Mouse (Mus musculus) brain, embryonic 14.5 days (tissue): Measurements from ENCODE around the gene Kcnb1. TPM values are rescaled to one million over a fixed set of nuclear protein-coding genes. Genes with fewer than 3 reads are reported as not detected.

Experiments used
- DNase-seq: peaks from one replicate; pipeline ENCODE4 v3.0.0-alpha.2; 2011; ENCODE audit warnings: low read depth
- CTCF ChIP-seq: fragments of 200-500 bp; IDR thresholded peaks from 2 replicates; pipeline ENCODE4 v1.5.1; 2012; ENCODE audit warnings: inconsistent platforms, mild to moderate bottlenecking, moderate library complexity, borderline replicate concordance; ENCODE audit not compliant: insufficient read depth, insufficient read length; ENCODE audit errors: extremely low read depth
- POLR2A ChIP-seq: fragments of 200-500 bp; IDR thresholded peaks from 2 replicates; pipeline ENCODE4 v1.6.1; 2012; ENCODE audit warnings: mild to moderate bottlenecking, inconsistent platforms, borderline replicate concordance; ENCODE audit not compliant: poor library complexity, insufficient read depth, insufficient read length, severe bottlenecking; ENCODE audit errors: extremely low read depth
- polyA plus RNA-seq: library from polyadenylated mRNA; depleted of rRNA; stranded (reverse); fragments of >200 nt; gene quantifications from 2 replicates; pipeline ENCODE4 v1.2.3, GENCODE M21; 2012

Kcnb1 gene
- polyA plus RNA-seq, 1 experiment = 9.2 TPM

DNA sequence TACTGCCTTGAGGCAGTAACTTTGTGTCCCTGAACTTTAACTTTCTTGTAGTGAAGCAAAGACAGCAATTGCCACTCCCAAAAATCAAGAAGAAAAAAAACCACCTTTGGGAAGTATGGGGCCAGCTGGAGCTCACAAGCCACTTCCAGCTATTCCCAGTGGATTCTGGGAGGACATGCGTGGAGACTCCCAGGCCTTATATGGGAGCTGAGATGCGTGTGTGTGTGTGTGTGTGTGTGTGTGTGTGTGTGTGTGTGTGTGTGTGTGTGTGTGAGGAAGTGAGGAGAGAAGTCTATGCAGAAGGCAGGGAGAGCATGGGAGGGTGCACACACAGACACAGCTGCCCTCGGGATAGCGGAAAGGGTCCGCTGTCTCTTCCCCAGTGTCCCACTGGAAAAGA is 62.6 kb downstream of the Kcnb1 start:
- no peak for DNase-seq
- TF ChIP-seq CTCF (no peak), POLR2A (no peak)

GRCm38 (mm10) chr2:167125781-167126180 is 64.2 kb downstream of the Kcnb1 start:
- TF ChIP-seq POLR2A = no peak
- TF ChIP-seq CTCF = no peak
- peak; percentile 53 for DNase-seq

GRCm38 (mm10) chr2:167123936-167124335 is 66.0 kb downstream of the Kcnb1 start:
- DNase-seq = peak; percentile 88

GRCm38 (mm10) chr2:167122737-167123136 is 67.2 kb downstream of the Kcnb1 start:
- DNase-seq = no peak
- TF ChIP-seq CTCF (no peak), POLR2A (no peak)

More at GRCm38 (mm10) chr2:167123936-167124335, 66.0 kb downstream of the Kcnb1 start:
- TF ChIP-seq POLR2A (no peak), CTCF (no peak)

- TF ChIP-seq POLR2A (no peak), CTCF (no peak)
- no peak for DNase-seq
These were observed 68.0 kb downstream of the Kcnb1 start for GRCm38 (mm10) chr2:167121996-167122395.

DNA sequence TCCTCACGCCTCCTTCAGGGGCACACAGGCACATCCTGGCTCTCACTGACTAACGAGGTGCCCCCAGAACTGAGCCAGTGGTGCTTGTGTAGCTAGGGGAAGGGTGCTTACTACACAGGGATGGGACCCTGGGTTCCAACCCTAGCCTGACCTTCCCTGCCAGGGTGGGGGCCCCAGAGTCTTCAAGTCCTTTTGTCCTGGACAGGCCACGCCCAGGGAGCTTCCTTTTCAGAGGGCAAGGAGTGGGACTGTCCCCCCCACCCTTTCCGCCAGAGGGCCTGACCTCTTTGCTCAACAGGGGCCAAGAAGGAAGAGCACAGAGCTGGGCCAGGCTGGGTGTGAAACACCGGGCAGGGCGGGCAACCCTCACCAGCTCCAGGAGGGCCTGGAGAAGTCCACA is 68.7 kb downstream of the Kcnb1 start:
- TF ChIP-seq POLR2A (no peak), CTCF (no peak)
- DNase-seq = no peak

- TF ChIP-seq CTCF (no peak), POLR2A (no peak)
- DNase-seq = no peak
These were observed 69.6 kb downstream of the Kcnb1 start for GRCm38 (mm10) chr2:167120186-167120830.

- no peak for TF ChIP-seq CTCF
- no peak for TF ChIP-seq POLR2A
- DNase-seq = no peak
These were observed 71.9 kb downstream of the Kcnb1 start for GRCm38 (mm10) chr2:167118046-167118445.

DNA sequence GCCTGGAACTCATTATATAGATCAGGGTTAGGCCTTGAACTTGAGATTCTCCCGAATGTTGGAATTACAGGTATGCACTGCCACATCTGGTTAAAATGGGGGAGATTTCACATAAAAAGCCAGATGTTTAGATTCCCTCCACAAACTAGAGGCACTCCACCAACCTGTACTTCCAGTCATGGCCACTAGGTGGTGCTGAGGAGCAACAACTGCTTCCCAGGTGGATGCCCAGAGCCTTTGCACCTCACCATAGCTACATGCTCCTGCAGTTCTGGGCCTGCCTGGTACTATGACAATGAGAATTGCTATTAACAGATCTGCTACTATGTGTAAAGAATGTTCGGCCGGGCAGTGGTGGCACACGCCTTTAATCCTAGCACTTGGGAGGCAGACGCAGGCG is 77.2 kb downstream of the Kcnb1 start:
- peak; percentile 82 for DNase-seq
- TF ChIP-seq POLR2A (no peak), CTCF (peak; percentile 97)

DNA sequence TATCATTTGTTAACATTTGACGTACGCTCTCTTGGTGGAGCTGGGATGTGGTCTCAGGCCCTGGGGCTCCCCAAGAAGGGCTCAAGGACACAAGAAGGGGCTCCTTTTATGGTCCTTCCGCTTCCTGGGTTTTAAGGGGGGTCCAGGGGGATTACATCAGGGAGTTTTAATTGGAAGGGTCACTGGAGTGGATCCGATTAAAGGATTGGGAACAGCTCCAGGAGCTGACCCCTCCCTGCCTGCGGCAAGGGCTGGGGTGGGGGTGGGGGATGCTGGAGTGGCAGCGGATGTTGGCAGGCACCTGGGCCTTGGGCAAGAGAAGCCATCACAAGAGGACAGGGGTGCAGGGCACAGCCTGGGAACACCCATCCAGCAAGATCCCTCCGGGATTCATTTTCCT is 77.7 kb downstream of the Kcnb1 start:
- TF ChIP-seq CTCF (no peak), POLR2A (no peak)
- peak; percentile 87 for DNase-seq

DNA sequence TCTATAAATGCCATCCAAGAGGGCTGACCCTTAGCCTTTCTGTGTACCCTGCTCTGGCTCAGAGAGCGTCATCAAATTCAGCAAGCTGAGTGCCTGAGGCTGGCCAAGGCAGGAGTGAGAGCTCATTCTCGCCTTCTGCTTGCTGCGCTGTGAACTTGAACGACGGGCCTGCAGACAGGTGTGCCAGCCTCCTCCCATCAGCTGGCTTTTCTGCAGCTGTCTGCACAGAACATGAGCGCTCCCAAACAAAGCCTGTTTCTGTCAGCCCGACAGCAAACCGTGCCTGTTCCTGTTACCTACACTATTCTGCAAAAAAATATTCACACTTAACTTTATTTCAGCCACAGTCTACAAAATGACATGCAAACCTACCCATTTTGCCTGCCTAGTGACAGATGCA is 80.4 kb downstream of the Kcnb1 start:
- DNase-seq = no peak
- no peak for TF ChIP-seq CTCF

DNA sequence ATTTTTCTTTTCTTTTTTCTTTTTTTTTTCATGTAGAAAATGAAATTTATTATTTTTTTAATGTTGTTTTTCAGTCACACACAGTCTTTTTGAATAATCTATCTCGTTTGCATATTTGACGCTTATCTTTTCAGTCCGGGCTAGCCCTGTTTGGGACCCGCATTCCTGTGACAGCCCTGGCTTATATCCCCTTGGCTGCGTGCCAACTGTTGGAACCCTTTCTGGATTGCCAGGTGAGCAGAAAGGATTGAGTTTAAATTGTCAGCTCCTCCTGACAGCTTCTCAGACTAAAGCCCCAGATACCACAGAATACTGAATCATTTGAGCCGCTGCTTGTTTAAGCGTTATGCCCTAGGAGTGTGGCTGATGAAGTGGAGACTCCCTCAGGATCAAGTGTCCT is 86.4 kb downstream of the Kcnb1 start:
- TF ChIP-seq POLR2A (no peak), CTCF (no peak)
- peak; percentile 52 for DNase-seq
